Mouse (Mus musculus): ENCODE data around the gene 4921517D22Rik. TPM values are rescaled to one million over a fixed set of nuclear protein-coding genes. Genes with fewer than 3 reads are reported as not detected.

4921517D22Rik gene
- polyA plus RNA-seq, 1 experiment from 2014 or later: not detected

- ATAC-seq: no peak
- H3K4me2 ChIP-seq (replicated peaks): peak overlapping the region; percentile 75
- peaks cover 33% of the 10 kb centered on the region for H3K4me1 ChIP-seq (replicated peaks)
- WGBS: 13% methylated on average over 7 of the region's 7 CpGs
- peak overlapping the region; percentile 70 for H3K4me3 ChIP-seq (replicated peaks)
- no peaks in the 10 kb centered on the region for H3K36me3 ChIP-seq
- H3K27me3 ChIP-seq: no peaks in the 10 kb centered on the region
- peak overlapping the region; percentile 85 for H3K9ac ChIP-seq (replicated peaks)
- H3K9me3 ChIP-seq: no peaks in the 10 kb centered on the region
- H3K27ac ChIP-seq: peak overlapping the region; percentile 90
Observed at GRCm38 (mm10) chr13:59673597-59673996, 20.3 kb downstream of the 4921517D22Rik start.

- H3K36me3 ChIP-seq: 0 out of 2 replicates have a peak, but pooled peaks cover under 1% of the 10 kb centered on the region
- no peaks in the 10 kb centered on the region for H3K9me3 ChIP-seq
- ATAC-seq: no peak
- WGBS: 69% methylated on average over 6 of the region's 6 CpGs
- H3K4me2 ChIP-seq (replicated peaks): peak overlapping the region; percentile 23; the same call in 1 of the 2 replicates
- H3K4me3 ChIP-seq (replicated peaks): no peak overlapping the region
- no peaks in the 10 kb centered on the region for H3K27me3 ChIP-seq
- peak overlapping the region; percentile 10; the same call in 1 of the 2 replicates for H3K9ac ChIP-seq (replicated peaks)
- peak overlapping the region; percentile 65 for H3K27ac ChIP-seq
- peaks cover 37% of the 10 kb centered on the region for H3K4me1 ChIP-seq (replicated peaks)
Observed at GRCm38 (mm10) chr13:59672248-59672647, 21.7 kb downstream of the 4921517D22Rik start.

GRCm38 (mm10) chr13:59671521-59671920 lies 22.4 kb downstream of the 4921517D22Rik start:
- Histone ChIP-seq H3K27me3 (no peaks in the 10 kb centered on the region), H3K36me3 (0 out of 2 replicates have a peak, but pooled peaks cover 6% of the 10 kb centered on the region), H3K9ac (replicated peaks) (no peak overlapping the region), H3K27ac (0 out of 2 replicates have a peak overlapping the region, but pooled peaks have one; percentile 8), H3K9me3 (no peaks in the 10 kb centered on the region), H3K4me2 (replicated peaks) (peak overlapping the region; percentile 6; the same call in 1 of the 2 replicates), H3K4me1 (replicated peaks) (peaks cover 37% of the 10 kb centered on the region), H3K4me3 (replicated peaks) (no peak overlapping the region)
- ATAC-seq: no peak
- whole genome bisulfite sequencing: 42% methylated on average over 2 of the region's 2 CpGs

GRCm38 (mm10) chr13:59669946-59670345 lies 24.0 kb downstream of the 4921517D22Rik start:
- H3K27me3 ChIP-seq: no peaks in the 10 kb centered on the region
- peaks cover 19% of the 10 kb centered on the region for H3K36me3 ChIP-seq
- no peak overlapping the region for H3K4me3 ChIP-seq (replicated peaks)
- H3K4me1 ChIP-seq (replicated peaks): peaks cover 37% of the 10 kb centered on the region
- no peak for ATAC-seq
- 86% methylated on average over 10 of the region's 10 CpGs for WGBS
- no peak overlapping the region for H3K27ac ChIP-seq
- H3K9ac ChIP-seq (replicated peaks): no peak overlapping the region
- H3K9me3 ChIP-seq: no peaks in the 10 kb centered on the region
- no peak overlapping the region for H3K4me2 ChIP-seq (replicated peaks)

- no peaks in the 10 kb centered on the region for H3K9me3 ChIP-seq
- 87% methylated on average over 11 of the region's 11 CpGs for WGBS
Observed at GRCm38 (mm10) chr13:59668501-59669093, 25.3 kb downstream of the 4921517D22Rik start.

GRCm38 (mm10) chr13:59667763-59668162 lies 26.1 kb downstream of the 4921517D22Rik start:
- H3K27me3 ChIP-seq: no peaks in the 10 kb centered on the region
- H3K4me1 ChIP-seq (replicated peaks): peaks cover 21% of the 10 kb centered on the region
- H3K9me3 ChIP-seq: no peaks in the 10 kb centered on the region
- peaks cover 40% of the 10 kb centered on the region for H3K36me3 ChIP-seq
- ATAC-seq: no peak
- H3K9ac ChIP-seq (replicated peaks): no peak overlapping the region
- H3K4me3 ChIP-seq (replicated peaks): no peak overlapping the region
- WGBS: 87% methylated on average over 5 of the region's 5 CpGs
- no peak overlapping the region for H3K4me2 ChIP-seq (replicated peaks)
- H3K27ac ChIP-seq: no peak overlapping the region

More at GRCm38 (mm10) chr13:59668501-59669093, 25.3 kb downstream of the 4921517D22Rik start:
- Histone ChIP-seq H3K9ac (replicated peaks) (no peak overlapping the region), H3K4me3 (replicated peaks) (no peak overlapping the region), H3K27me3 (no peaks in the 10 kb centered on the region), H3K36me3 (peaks cover 33% of the 10 kb centered on the region), H3K27ac (no peak overlapping the region), H3K4me2 (replicated peaks) (no peak overlapping the region), H3K4me1 (replicated peaks) (peaks cover 27% of the 10 kb centered on the region)
- no peak for ATAC-seq

- H3K27me3 ChIP-seq: no peaks in the 10 kb centered on the region
- no peak overlapping the region for H3K4me3 ChIP-seq (replicated peaks)
- H3K4me1 ChIP-seq (replicated peaks): peaks cover 3% of the 10 kb centered on the region; the same call in 1 of the 2 replicates
- no peak overlapping the region for H3K4me2 ChIP-seq (replicated peaks)
- WGBS: 93% methylated on average over 19 of the region's 19 CpGs
- ATAC-seq: no peak
- no peak overlapping the region for H3K27ac ChIP-seq
- no peak overlapping the region for H3K9ac ChIP-seq (replicated peaks)
- H3K36me3 ChIP-seq: peaks cover 71% of the 10 kb centered on the region
- no peaks in the 10 kb centered on the region for H3K9me3 ChIP-seq
Observed at GRCm38 (mm10) chr13:59663939-59664712, 29.8 kb downstream of the 4921517D22Rik start.

GRCm38 (mm10) chr13:59661966-59662365 lies 31.9 kb downstream of the 4921517D22Rik start:
- Histone ChIP-seq H3K9me3 (0 out of 2 replicates have a peak, but pooled peaks cover 4% of the 10 kb centered on the region), H3K36me3 (peaks cover 84% of the 10 kb centered on the region), H3K27me3 (no peaks in the 10 kb centered on the region), H3K4me3 (replicated peaks) (no peak overlapping the region), H3K9ac (replicated peaks) (no peak overlapping the region), H3K4me1 (replicated peaks) (peaks cover 10% of the 10 kb centered on the region), H3K4me2 (replicated peaks) (no peak overlapping the region), H3K27ac (no peak overlapping the region)
- ATAC-seq: no peak
- 97% methylated on average over 12 of the region's 12 CpGs for WGBS

GRCm38 (mm10) chr13:59661387-59661786 lies 32.5 kb downstream of the 4921517D22Rik start:
- Histone ChIP-seq H3K27me3 (no peaks in the 10 kb centered on the region), H3K36me3 (peaks cover 80% of the 10 kb centered on the region), H3K27ac (no peak overlapping the region), H3K9ac (replicated peaks) (no peak overlapping the region), H3K4me2 (replicated peaks) (no peak overlapping the region), H3K4me1 (replicated peaks) (peaks cover 16% of the 10 kb centered on the region), H3K9me3 (0 out of 2 replicates have a peak, but pooled peaks cover 4% of the 10 kb centered on the region), H3K4me3 (replicated peaks) (no peak overlapping the region)
- 94% methylated on average over 8 of the region's 8 CpGs for WGBS
- no peak for ATAC-seq

- Histone ChIP-seq H3K27me3 (no peaks in the 10 kb centered on the region), H3K9ac (replicated peaks) (no peak overlapping the region), H3K27ac (no peak overlapping the region), H3K4me1 (replicated peaks) (peaks cover 17% of the 10 kb centered on the region), H3K4me3 (replicated peaks) (no peak overlapping the region), H3K36me3 (peaks cover 72% of the 10 kb centered on the region), H3K9me3 (0 out of 2 replicates have a peak, but pooled peaks cover 4% of the 10 kb centered on the region), H3K4me2 (replicated peaks) (no peak overlapping the region)
- ATAC-seq: no peak
- 95% methylated on average over 3 of the region's 3 CpGs for WGBS
Observed at GRCm38 (mm10) chr13:59660371-59660770, 33.5 kb downstream of the 4921517D22Rik start.

GRCm38 (mm10) chr13:59657781-59658180 lies 36.1 kb downstream of the 4921517D22Rik start:
- peak overlapping the region; percentile 44; the same call in 1 of the 2 replicates for H3K27ac ChIP-seq

GRCm38 (mm10) chr13:59656975-59657388 lies 36.9 kb downstream of the 4921517D22Rik start:
- H3K27me3 ChIP-seq: no peaks in the 10 kb centered on the region
- peak overlapping the region; percentile 74 for H3K27ac ChIP-seq
- H3K4me1 ChIP-seq (replicated peaks): peaks cover 39% of the 10 kb centered on the region
- 0 out of 2 replicates have a peak overlapping the region, but pooled peaks have one; percentile 3 for H3K9ac ChIP-seq (replicated peaks)
- 0 out of 2 replicates have a peak, but pooled peaks cover 4% of the 10 kb centered on the region for H3K9me3 ChIP-seq
- ATAC-seq: peak; percentile 73
- 8% methylated on average over 4 of the region's 4 CpGs for WGBS
- H3K4me2 ChIP-seq (replicated peaks): peak overlapping the region; percentile 6; the same call in 1 of the 2 replicates
- H3K36me3 ChIP-seq: peaks cover 51% of the 10 kb centered on the region
- no peak overlapping the region for H3K4me3 ChIP-seq (replicated peaks)

More at GRCm38 (mm10) chr13:59657781-59658180, 36.1 kb downstream of the 4921517D22Rik start:
- H3K4me2 ChIP-seq (replicated peaks): no peak overlapping the region
- 0 out of 2 replicates have a peak, but pooled peaks cover 4% of the 10 kb centered on the region for H3K9me3 ChIP-seq
- no peak overlapping the region for H3K4me3 ChIP-seq (replicated peaks)
- peaks cover 34% of the 10 kb centered on the region for H3K4me1 ChIP-seq (replicated peaks)
- no peak for ATAC-seq
- no peaks in the 10 kb centered on the region for H3K27me3 ChIP-seq
- H3K36me3 ChIP-seq: peaks cover 59% of the 10 kb centered on the region
- no peak overlapping the region for H3K9ac ChIP-seq (replicated peaks)
- 75% methylated on average over 5 of the region's 5 CpGs for WGBS

All from midbrain, embryonic 13.5 days (tissue).